Mouse (Mus musculus) ES-Bruce4 (cell line): ENCODE data around the gene Cutal.

Experiments
- CTCF ChIP-seq: IDR thresholded peaks from one replicate; pipeline ENCODE4 v1.8.1; 2011; ENCODE audit warnings: low read depth, low read length
- EP300 ChIP-seq: IDR thresholded peaks from 2 replicates; pipeline ENCODE4 v1.6.1; 2011; ENCODE audit warnings: low read depth, low read length; ENCODE audit not compliant: insufficient read depth

DNA sequence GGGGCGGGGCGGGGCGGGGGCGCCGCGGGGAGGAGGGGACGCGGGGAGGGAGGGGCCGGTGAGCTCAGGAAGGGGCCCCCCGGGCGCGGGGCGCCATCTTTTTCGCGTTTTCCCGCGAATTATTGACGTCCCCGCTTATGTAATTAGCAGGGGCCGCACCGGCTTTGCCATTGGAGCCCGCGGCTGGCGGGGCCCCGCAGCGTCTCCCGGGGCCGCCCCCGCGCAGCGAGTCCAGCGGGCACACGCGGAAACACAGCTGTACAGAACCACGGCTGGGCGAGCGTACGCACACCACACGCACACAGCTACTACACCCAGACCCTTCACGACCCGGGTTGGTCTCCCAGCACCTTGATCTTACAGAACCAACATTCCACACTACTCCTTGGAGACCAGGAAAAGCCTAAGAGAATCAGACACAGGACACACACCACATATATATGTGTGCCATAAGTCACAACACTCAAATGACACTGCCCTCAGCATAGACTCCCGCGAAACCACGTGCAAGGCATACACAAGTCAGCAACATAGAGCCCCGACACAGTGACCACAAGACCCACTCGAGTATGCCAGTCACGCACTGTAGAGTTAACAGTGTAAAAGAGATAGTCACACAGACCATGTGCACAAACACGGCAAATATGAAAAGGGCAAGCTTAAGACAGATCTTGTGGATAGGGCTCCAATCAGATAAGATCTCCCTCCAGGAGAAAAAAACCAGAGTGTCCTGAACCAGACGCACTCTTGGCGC lies 40.0 kb downstream of the Cutal start:
- TF ChIP-seq CTCF (no peak), EP300 (no peak)
